Mouse (Mus musculus) cerebellum, postnatal 10 days (tissue): Measurements from ENCODE around the gene Usp17lc.
"Not testable (repeated sequence)": the region's sequence is repeated elsewhere in the genome, so short reads cannot be mapped to it uniquely, and the experiment has no call there.

Source experiments
- DNase-seq, 2 experiments: peaks; one replicate each; pipeline ENCODE4 v3.0.0; 2021; ENCODE audit warnings: mixed read lengths in 2 of 2

Usp17lc gene

DNA sequence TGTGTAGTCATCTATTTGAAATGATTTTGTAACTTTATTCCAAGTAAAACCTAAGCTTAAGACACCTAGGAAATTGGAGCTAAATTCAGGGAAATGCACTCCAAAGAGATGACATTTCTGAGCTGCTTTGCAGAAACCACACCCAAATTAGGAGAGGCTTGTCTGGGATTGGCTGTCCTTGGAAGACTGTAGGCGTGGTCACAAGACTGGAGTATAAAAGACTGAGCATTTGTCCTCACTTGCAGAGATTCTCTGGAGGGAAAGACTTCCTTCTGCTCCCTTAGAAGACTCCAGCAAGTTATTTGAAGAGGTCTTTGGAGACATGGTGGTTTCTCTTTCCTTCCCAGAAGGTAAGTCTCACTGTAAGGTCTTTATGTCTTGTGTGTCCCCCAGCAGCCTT is at the start of gene Usp17lc:
Usp17lc (plus strand) TSS at position 301 of the 400 bp plus-strand sequence.
- DNase-seq = not testable (repeated sequence)

- DNase-seq = no peak
Observed at GRCm38 (mm10) chr7:103386077-103386476, 28.8 kb upstream of the Usp17lc start, which contains the start of gene Olfr603. TSS of gene Olfr603 (minus strand) at chr7:103386177.

DNA sequence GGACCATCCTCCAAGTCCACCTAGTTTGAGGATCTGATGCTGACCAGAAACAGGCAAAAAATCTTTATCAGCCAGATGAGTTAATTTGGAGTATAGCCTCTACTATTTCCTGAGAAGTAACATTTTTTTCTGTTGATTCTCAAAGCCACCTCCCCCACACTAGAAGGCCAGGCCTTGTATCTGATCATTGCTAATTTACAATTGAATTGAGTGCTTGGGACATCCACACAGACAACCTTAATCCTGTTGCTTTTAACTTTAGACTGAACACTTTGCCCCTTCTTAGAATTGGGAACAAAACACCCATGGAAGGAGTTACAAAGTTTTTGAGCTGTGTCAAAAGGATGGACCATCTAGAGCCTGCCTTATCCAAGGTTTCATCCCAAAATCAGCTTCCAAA is 17.1 kb upstream of the Usp17lc start:
- DNase-seq = no peak

- no peak for DNase-seq
Observed at GRCm38 (mm10) chr7:103398981-103399380, 15.9 kb upstream of the Usp17lc start.

- DNase-seq = not testable (repeated sequence)
Observed at GRCm38 (mm10) chr7:103406521-103407055, 8.3 kb upstream of the Usp17lc start.

GRCm38 (mm10) chr7:103445339-103445738 is 30.5 kb downstream of the Usp17lc start, which contains the start of gene Olfr605:
TSS of gene Olfr605 (minus strand) at chr7:103445439.
- DNase-seq = no peak

- no peak for DNase-seq
Observed at GRCm38 (mm10) chr7:103448746-103449145, 33.9 kb downstream of the Usp17lc start, which contains the start of gene Olfr606. TSS of gene Olfr606 (plus strand) at chr7:103449046.

GRCm38 (mm10) chr7:103460590-103460989 is 45.7 kb downstream of the Usp17lc start:
- no peak for DNase-seq
